Mouse (Mus musculus) cerebellum, adult 2 months (tissue): ENCODE results near the gene Mcm5.

ENCODE experiments used
- CTCF ChIP-seq: fragments of 200-500 bp; IDR thresholded peaks from 2 replicates; pipeline ENCODE4 v1.5.1; 2011; ENCODE audit warnings: low read depth, mild to moderate bottlenecking, control low read depth, low read length, moderate library complexity, borderline replicate concordance; ENCODE audit not compliant: insufficient read depth
- POLR2A ChIP-seq: fragments of 200-500 bp; IDR thresholded peaks from 2 replicates; pipeline ENCODE4 v1.6.1; 2011; ENCODE audit warnings: low read length, control low read depth, borderline replicate concordance; ENCODE audit not compliant: insufficient read depth

DNA sequence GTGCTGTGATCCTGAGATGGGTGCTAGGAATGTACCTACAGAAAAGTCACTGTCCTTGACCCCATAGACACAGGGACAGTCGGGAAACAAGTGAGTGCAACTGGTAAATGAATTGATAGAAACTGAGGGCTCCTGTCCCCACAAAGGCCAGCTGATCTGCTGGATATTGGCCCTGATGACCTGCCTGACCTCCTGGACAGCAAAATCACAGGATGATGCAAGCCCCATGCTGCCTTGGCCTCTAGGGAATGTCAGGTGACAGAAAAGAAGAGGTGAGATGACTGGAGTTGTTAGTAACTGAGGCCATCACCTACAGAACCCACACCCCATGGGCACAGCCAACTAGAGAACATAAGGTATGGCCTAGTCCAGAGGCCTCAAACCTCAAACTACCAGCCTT, 31.2 kb upstream of the Mcm5 start:
- TF ChIP-seq POLR2A (no peak), CTCF (no peak)
